Mouse (Mus musculus) liver, adult (tissue): Measurements from ENCODE around the gene Cyba.

Experiments
- GATA4 ChIP-seq: IDR thresholded peaks from 2 replicates; pipeline ENCODE4 v1.6.1; 2014; ENCODE audit warnings: mild to moderate bottlenecking, low read length; ENCODE audit not compliant: insufficient replicate concordance

The Cyba gene

DNA sequence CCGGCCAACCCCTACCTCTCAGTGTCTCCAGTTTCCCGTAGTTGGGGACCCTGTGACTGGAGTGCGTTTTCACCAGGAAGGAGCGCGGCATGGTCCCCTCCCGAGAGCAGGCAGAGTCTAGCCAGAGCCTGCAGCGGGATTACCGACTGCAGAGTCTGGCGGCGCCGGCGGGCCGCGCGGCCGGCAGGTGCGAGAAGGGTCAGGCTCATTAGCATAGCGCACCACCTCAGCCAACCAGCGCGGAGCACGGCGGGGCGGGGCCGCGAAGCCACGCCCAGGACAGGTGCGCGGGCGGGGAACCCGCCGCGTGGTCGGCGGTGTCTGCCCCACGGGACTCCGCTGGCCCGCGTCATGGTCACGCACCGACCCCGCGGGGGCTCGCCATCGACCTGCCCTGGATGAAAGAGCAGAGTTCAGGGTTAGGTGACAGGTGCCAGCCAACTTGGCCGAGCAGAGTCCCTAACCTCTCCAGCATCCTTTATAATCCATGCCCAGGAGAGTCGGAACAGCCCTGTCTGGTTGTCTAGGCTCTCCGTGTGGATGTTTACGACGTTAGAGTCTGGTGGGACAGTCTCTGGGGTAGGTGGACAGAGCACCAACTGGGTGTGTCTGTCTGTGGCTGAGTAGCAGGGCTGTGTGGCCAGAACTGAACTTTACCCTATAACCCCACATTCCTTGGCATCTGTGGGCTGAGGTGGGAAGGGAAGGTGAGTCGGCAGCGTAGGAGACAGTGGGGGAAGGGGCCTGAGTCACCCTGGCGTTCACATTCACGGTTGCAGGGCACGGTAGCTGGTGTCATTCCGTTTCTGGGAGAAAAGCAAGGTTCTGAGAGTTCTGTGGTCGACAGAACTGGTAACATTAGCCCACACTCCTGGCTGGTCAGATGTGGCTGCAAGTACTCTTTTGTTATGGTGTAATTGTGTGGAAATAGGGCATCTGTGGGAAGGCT lies 28.1 kb upstream of the Cyba start, which contains the start of gene Snai3:
Gene Snai3, minus strand, starts transcription at position 210 of the 949 bp plus-strand sequence.
- TF ChIP-seq GATA4 = no peak

DNA sequence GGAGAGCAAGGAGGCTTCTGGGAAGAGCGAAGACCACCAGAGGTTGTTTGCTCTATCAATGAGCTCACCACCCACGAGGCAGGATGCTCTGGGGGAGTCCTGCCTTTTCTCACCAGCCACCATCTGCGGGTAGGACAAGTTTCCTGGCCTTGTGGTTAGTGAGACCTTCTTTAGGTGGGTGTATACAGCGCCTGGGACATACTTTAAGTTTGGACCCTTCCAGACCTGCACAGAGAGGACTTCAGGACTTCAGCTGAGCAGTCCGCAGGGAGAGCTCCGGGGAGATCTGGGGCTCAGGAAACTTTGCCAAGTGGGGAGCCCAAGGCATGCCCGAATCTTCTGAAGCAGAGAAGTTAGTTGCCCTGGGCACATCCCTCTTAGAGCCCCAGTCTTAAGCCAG lies 27.3 kb upstream of the Cyba start:
- TF ChIP-seq GATA4 = no peak

DNA sequence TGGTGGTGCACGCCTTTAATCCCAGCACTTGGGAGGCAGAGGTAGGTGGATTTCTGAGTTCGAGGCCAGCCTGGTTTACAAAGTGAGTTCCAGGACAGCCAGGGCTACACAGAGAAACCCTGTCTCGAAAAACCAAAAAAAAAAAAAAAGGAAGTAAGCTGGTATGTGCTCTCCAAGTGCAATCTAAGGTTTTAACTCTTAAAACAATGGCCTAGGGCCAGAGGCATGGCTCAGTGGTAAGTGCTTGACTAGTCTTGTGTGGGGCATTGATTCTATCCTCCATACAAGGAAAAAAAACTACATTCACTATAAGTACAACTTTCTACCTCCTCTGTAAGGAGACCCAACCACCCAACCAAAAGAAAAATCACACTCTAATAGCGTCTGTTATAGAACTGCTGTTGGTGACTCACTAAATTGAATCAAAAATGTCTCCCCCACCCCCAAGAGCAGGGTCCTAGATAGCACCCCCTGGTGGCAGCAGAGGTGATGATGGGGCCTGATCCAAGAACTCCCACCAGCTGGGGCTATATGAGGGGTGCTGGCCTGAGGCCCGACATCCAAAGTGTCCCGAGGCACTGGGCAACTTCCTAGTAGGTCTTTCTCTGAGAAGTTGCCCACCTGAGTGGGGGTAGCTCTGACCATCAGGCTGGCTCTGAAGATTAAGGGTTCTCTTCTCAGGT lies 26.6 kb upstream of the Cyba start:
- no peak for TF ChIP-seq GATA4

DNA sequence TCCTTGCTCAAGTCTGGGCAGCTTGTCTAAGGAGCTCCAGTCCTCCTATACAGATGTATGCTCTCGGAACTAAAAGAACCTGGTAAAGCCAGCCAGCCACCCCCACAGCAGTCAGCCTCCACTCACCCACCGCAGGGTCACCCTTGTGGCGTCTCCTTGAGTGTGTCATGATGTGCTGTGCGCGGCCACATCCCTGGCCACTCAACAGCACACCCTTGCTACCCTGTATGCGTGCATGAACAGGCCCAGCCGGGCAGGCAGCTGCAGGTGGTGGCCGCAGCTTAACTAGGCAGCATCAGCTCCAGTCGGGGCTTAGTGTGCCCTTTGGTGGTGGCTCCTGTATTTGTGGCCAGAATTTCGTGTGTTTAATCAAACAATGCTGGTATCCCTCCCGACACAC lies 24.4 kb upstream of the Cyba start:
- no peak for TF ChIP-seq GATA4

DNA sequence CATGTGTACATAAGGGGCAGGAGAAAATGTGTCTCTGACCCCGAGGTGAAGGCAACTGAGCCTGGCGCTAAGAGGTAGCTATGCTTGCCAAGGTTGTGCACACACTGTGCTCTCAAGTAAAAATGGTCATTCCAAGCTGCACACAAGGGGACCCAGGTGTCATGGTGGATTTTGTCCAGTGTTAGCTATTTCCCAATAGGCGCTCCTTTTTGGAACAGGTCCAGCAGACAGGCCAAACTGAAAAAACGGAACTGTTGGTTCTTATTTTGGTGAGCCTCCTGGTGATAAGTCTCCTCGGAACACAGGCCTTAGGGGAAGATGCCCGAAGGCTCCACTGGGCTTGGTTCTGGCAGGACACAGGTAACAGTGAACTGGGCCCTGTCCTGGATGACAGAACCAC lies 21.7 kb upstream of the Cyba start:
- TF ChIP-seq GATA4 = no peak

DNA sequence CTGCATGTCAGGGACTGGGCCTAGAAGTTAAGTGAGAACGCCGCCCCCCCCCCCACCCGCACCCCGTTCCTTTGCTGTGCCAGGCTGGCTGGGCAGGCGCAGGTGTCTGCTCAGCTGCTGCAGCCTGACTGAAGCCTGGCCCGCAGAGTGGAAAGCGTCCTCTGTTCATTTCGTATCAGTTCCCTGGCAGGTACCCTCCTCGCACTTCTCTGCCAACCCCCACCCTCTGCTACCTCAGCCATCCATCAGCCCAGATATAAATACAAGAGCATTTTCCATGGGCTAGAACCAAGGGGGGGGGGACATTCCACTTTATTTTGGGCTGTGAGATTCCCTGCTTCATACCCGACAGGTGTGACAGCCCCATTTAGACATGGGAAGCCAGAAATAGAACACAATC lies 19.4 kb upstream of the Cyba start:
- TF ChIP-seq GATA4 = no peak

DNA sequence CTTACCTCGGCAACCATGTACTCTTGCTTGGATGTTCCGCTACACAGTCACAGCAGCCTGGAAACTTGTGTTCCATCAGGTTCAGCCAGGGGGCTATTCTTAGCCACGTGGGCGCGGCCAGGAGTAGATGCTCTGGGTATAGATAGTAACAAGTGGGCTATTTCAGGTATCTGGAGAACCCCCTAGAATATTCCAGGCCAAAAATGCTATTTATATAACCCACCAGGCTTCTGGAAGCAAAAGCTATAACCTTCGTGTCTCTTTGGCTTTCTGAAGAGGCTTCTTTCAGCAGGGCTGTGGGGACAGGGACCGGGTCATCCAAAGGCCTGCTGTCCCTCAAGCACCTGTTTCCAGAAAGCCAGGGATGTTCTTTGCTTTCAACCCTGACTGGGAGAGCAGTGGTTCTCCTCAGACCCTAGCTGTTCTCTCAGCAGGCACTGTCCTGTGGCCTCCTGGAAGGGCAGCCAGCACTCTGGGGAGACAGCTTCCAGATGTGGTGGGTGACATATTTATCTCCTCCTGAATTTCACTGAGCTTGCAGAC lies 18.5 kb upstream of the Cyba start:
- TF ChIP-seq GATA4 = no peak

DNA sequence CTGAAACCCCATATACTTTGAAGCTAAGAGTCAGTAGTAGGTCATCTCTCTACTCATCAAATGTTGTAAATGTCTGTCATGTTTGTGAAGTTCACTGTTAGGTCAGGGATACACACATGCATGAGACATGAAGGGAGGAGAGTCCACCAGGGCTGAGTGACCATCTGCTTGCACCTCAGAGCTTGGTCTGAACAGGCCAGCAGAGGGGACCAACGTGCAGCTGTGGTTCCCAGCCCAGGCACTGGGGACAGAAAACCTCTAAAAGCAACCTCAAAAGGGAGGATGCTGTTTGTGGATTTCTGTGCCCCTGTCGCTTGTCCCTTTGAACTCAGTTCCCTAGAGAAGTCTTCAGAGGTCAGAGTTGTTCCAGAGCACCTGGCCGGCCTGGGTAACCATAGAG lies 12.5 kb upstream of the Cyba start:
- no peak for TF ChIP-seq GATA4

DNA sequence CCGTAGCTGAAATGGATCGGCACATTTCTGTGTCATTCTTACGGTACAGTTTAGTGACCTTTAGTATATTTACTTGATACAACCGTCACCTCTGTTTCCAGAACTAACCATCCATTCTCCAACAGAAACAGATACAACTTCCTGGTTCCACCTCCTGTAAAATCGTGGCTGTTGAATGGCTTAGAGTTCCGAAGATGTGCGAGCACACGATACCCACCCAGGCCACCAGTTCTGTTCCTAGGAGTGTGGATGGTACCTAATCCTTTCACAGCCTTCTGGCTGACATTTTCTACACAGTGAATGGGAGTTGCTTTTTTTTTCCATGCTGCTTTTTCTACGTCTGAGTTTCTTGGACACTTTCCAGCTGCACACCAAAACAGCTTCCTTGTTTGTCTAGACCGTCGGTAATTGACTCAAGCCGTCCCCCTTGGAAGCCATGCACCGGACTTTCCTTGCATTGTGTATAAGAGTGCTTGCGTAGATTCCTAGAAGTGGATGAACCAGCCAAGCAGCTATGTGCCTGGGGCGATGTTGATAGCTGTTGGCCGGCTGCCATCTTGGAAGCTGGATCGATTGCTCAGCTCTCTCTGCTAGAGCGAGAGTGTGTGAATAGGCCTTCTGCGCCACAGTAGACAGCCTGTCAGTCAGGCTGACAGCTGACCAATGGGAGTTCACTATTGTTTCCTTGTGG lies 11.5 kb upstream of the Cyba start:
- TF ChIP-seq GATA4 = peak; percentile 65; the same call in 1 of the 2 replicates

DNA sequence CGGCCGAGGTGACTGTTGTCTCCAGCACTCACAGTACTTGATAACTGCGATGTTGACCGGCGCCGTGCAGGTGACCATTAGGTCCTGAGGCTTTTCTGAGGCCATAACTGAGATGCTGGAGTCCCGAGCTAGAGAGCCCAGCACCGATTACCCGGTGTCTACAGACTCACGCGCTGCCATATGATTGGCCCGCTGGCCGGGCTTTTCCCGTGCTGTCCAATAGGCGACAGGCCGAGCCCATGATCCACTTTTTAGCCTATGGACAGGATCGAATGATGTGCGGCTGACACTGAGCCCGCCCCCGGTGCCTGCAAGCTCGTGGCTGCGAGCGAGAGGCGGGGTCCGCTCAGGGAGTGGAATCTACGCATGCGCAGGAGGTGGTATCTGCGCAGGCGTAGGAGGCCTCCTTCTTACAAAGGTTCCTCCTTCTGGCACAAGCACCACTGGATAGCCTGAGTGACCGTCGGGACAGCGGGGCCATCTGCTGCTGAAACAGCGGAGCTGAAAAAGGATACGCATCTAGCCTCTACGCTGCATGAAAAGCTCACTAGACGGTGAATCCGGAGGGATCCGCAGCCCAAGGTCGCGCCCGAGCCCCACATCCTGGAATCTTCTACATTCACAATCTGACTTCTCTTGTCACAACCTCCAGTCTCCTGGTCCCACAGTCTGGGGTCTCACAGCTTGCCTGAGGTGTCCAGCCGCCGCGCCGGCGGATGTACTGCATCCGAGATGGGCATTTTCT lies 10.7 kb upstream of the Cyba start, which contains the start of gene Mvd:
Gene Mvd, minus strand, starts transcription at position 161 of the 745 bp plus-strand sequence.
- TF ChIP-seq GATA4 = no peak

DNA sequence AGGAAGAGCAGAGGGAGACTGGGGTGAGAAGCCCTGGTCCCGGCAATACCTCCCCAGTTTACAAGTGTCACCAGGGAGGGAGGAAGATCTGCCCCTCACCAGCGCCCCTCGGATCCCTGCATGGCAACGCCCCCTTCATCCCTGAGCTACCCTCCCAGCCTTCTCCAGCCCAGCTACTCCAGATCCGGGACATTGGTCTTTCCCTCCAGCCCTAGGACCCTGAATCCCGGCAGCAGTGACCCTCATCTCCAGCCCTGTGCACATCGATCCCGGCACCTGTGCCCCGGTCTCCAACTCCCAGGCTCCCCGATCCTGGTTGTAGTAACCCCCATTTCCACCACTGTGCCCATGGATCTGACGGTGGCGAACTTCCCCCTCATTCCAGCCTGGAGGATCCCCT lies 10.1 kb upstream of the Cyba start:
- no peak for TF ChIP-seq GATA4

DNA sequence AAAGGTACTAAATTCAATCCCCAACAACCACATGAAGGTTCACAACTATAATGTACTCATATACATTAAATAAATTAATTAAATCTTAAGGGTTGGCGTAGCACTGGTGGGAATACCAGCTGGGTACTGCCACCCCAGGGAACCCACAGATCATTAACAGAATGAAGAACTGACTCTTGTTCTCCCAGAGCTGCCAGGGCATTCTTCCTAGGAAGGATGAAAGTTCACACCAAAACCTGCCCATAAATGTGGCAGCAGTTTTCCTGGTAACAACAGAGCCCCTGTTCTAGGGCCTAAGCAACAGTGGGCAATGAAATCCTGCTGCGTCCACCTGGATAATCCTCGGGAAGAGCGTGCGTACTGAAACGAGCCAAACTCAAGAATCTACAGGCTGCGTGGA lies 9.6 kb upstream of the Cyba start:
- TF ChIP-seq GATA4 = no peak

DNA sequence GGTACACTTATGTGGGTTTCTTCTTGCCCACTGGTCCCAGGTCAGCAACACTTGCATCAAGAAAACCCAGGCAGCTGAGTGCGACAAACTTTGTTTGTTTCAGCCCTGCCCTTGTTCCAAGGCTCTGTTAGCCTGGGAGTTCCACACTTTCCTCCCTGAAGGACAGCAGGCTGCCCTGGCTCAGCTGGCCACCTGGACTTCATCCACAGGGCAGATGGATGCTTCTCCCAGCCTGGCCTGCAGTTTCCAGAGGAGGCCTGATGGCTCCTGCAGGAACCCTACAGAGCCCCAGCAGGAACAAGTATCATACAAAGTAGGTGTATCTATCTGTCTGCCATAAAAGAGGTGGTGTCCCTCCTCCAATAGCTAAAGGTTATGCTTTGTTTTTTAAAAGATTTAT lies 8.6 kb upstream of the Cyba start:
- no peak for TF ChIP-seq GATA4

DNA sequence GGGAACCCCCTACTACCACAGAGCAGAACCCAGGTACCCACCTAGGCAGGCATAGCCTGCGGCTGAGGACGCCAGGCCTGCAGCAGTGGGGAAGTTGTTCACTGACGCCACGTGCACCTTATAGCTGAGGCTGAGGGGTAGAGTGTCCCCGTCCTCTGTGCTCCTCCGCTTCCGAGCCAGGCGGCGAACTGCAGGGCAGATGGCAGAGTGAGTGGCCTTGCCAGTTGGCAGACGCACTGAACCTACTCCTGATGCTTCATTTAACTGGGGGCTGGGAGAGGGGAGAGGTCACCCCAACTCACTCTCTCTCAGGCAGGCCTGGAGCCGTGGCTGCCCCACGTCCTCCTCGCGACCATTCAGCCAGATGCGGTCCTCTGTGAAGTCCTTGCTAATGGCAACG lies 6.6 kb upstream of the Cyba start:
- TF ChIP-seq GATA4 = no peak
